Mouse (Mus musculus) right cerebral cortex, postnatal 14 days (tissue): Measurements from ENCODE around the gene Ranbp9.

Source experiments
- DNase-seq: peaks from one replicate; pipeline ENCODE4 v3.0.0; 2022

Ranbp9 gene

GRCm38 (mm10) chr13:43480957-43481858 lies at the start of gene Ranbp9:
TSS of gene Ranbp9 (minus strand) at chr13:43481282.
- peak; percentile 73 for DNase-seq

GRCm38 (mm10) chr13:43530129-43530831 lies 49.2 kb upstream of the Ranbp9 start:
- peak; percentile 49 for DNase-seq

- no peak for DNase-seq
These were observed 45.2 kb upstream of the Ranbp9 start for GRCm38 (mm10) chr13:43526289-43526688.

- DNase-seq = no peak
These were observed 44.5 kb upstream of the Ranbp9 start for GRCm38 (mm10) chr13:43525363-43526134.

GRCm38 (mm10) chr13:43524491-43525362 lies 43.6 kb upstream of the Ranbp9 start:
- DNase-seq = no peak

- DNase-seq = no peak
These were observed 42.9 kb upstream of the Ranbp9 start for GRCm38 (mm10) chr13:43523906-43524480.

GRCm38 (mm10) chr13:43521940-43522339 lies 40.9 kb upstream of the Ranbp9 start:
- DNase-seq = no peak

- no peak for DNase-seq
These were observed 38.2 kb upstream of the Ranbp9 start for GRCm38 (mm10) chr13:43519251-43519650.

GRCm38 (mm10) chr13:43517371-43517770 lies 36.3 kb upstream of the Ranbp9 start:
- DNase-seq = no peak

- no peak for DNase-seq
These were observed 35.8 kb upstream of the Ranbp9 start for GRCm38 (mm10) chr13:43516931-43517330.

- DNase-seq = no peak
These were observed 35.0 kb upstream of the Ranbp9 start for GRCm38 (mm10) chr13:43516119-43516518.

- DNase-seq = no peak
These were observed 33.9 kb upstream of the Ranbp9 start for GRCm38 (mm10) chr13:43514950-43515358.

- DNase-seq = no peak
These were observed 31.7 kb upstream of the Ranbp9 start for GRCm38 (mm10) chr13:43512736-43513135.

- no peak for DNase-seq
These were observed 24.7 kb upstream of the Ranbp9 start for GRCm38 (mm10) chr13:43505798-43506197.

GRCm38 (mm10) chr13:43503395-43503850 lies 22.3 kb upstream of the Ranbp9 start:
- no peak for DNase-seq

GRCm38 (mm10) chr13:43501601-43502000 lies 20.5 kb upstream of the Ranbp9 start:
- DNase-seq = no peak

GRCm38 (mm10) chr13:43500483-43500850 lies 19.4 kb upstream of the Ranbp9 start:
- no peak for DNase-seq

GRCm38 (mm10) chr13:43499731-43500482 lies 18.8 kb upstream of the Ranbp9 start:
- DNase-seq = no peak

- DNase-seq = peak; percentile 50
These were observed 17.8 kb upstream of the Ranbp9 start for GRCm38 (mm10) chr13:43498849-43499248.

GRCm38 (mm10) chr13:43497769-43498168 lies 16.7 kb upstream of the Ranbp9 start:
- DNase-seq = no peak

GRCm38 (mm10) chr13:43496660-43497059 lies 15.6 kb upstream of the Ranbp9 start:
- no peak for DNase-seq
